Mouse (Mus musculus): ENCODE measurements around the gene Fbxw10. TPM values are rescaled to one million over a fixed set of nuclear protein-coding genes. Genes with fewer than 3 reads are reported as not detected.
A peak's percentile ranks its signal among the peaks of the same experiment; 100 is the strongest.

Gene Fbxw10
- polyA plus RNA-seq, 1 experiment, result 0.36 TPM

DNA sequence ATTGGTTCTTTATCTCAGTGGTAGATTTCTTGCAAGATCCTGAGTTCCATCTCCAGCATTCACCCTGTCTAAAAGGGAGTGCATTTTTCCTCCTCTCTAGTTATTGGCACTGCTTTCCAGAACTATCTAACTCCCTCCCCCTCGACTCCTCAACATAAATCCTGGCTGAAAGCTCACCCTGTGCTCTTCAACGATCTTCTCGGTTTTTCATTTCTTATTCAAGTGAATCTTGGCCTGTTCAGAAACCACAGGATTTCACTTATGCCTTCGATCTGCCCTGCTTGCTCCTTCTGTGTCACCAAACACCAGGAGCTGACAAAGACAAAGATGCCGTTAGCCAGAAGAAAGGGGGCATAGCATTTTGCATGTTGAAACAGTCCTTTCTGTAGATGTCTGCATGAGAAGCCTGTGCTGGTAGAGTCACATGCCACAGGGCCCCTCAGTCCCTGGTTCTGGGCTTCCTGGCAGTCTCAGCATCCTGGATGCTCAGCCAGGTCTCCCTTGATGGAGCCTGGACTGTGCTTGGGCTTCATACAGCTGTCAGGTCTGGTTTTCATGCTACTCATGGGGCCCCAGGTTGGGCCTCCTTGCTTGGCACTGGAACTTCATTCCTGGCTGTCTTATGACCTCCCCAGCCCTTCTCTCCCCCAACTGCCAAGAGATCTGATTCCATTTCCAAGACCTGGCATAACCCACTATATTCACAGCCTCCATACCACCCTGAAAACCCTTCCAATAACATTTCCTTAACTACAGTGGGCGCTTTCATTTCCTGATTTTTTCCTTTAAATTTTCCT lies 73.3 kb downstream of the Fbxw10 start:
- no peak for TF ChIP-seq GATA1 (IDR thresholded peaks at IDR 0.05; ENCODE audit: borderline replicate concordance, low read length)
- TF ChIP-seq FLI1 (IDR thresholded peaks at IDR 0.05; ENCODE audit: low read length), result no peak
- Histone ChIP-seq H3K36me3 (replicated peaks; ENCODE audit: low read length) (no peaks in the 10 kb centered on the region), H3K4me3 (replicated peaks) (no peak overlapping the region), H3K9me3 (peaks cover 23% of the 10 kb centered on the region), H3K27me3 (replicated peaks) (peaks cover 67% of the 10 kb centered on the region), H3K4me1 (peaks cover 19% of the 10 kb centered on the region)

GRCm38 (mm10) chr11:62920743-62921050 lies 73.8 kb downstream of the Fbxw10 start:
- Histone ChIP-seq H3K9me3 (peaks cover 23% of the 10 kb centered on the region), H3K27me3 (replicated peaks) (peaks cover 65% of the 10 kb centered on the region), H3K4me3 (replicated peaks) (no peak overlapping the region), H3K36me3 (replicated peaks; ENCODE audit: low read length) (no peaks in the 10 kb centered on the region), H3K4me1 (peaks cover 21% of the 10 kb centered on the region)
- no peak for TF ChIP-seq FLI1 (IDR thresholded peaks at IDR 0.05; ENCODE audit: low read length)
- TF ChIP-seq GATA1 (IDR thresholded peaks at IDR 0.05; ENCODE audit: borderline replicate concordance, low read length), result no peak

DNA sequence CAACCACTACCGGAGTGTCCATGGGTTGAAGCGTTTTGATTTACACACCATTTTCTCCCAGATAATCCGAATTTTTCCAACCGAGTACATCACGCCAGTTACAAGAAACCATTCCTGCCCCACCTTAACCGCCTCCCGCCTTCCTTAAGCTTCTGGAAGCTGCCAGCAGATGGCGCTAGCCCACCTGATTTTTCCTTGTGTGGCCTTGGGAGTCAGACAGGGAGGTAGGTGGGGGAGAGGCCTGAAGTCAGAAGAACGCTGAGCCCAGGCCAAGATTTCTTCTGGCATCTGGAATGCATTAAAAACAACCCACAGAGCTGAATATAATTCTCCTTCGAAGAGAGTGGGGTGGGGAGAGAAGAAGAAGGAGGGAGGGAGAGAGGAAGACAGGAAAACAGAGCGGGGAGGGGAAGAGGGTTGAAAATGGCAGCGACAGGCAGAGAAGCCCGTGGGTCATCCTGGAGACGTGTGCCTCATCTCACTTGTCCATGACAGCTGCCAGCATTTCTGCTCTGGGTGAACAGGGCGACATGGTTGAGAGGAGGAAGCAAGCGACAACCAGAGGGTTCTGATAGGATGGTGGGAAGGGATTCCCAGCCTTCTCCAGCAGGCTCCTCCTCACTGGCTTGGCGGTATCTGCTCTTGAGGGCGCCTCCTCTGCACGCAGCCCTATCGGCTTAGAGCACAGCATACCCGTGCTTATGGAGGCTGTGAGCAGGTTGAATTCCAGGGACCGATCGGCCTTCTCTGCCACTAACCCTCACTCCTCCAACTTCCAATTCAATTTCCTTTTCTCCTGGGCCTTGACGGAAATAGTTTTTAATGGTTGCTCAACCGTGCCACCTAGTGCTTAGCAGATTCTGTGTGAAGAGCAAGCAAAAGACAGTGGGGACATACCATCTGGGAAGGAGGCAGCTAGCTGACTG lies 74.4 kb downstream of the Fbxw10 start:
- Histone ChIP-seq H3K4me3 (replicated peaks) (peak overlapping the region; percentile 12), H3K9me3 (peaks cover 23% of the 10 kb centered on the region), H3K4me1 (peaks cover 21% of the 10 kb centered on the region), H3K27me3 (replicated peaks) (peaks cover 59% of the 10 kb centered on the region), H3K36me3 (replicated peaks; ENCODE audit: low read length) (no peaks in the 10 kb centered on the region)
- TF ChIP-seq FLI1 (IDR thresholded peaks at IDR 0.05; ENCODE audit: low read length), result no peak
- TF ChIP-seq GATA1 (IDR thresholded peaks at IDR 0.05; ENCODE audit: borderline replicate concordance, low read length), result no peak

DNA sequence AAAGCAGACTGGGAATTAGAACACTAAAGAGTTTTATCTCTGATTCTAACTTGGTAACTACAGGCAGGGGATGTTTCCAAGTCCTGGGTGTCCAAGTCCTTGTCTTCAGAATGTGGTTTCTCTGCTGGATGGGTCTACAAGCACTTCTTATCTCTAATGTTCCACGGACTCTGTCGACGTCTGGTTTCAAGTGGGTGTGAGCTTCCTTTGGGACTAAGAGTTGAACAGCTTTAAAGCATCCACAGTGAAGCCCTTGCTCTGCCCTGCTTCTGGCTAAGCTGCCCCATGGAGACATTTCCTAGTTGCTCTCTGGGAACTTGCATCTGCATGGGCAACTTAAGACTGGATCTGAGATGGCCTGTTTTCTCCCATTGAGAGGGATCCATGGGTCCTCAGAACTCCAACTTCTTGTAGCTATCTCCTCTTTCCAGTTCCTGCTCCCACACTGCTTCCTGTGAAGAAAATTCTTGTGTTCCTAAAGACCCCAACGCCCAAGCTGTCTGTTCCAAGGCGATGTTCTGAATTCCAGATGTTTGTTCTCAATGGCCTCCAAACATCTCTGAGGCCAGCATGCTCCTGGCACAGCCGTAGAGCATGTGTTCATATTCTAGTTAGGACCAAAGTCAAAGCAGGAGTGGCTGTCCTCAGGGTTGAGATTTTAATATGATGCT lies 77.4 kb downstream of the Fbxw10 start:
- H3K36me3 ChIP-seq (replicated peaks; ENCODE audit: low read length), result no peaks in the 10 kb centered on the region
- no peak overlapping the region for H3K4me3 ChIP-seq (replicated peaks)
- TF ChIP-seq GATA1 (IDR thresholded peaks at IDR 0.05; ENCODE audit: borderline replicate concordance, low read length) (no peak), FLI1 (IDR thresholded peaks at IDR 0.05; ENCODE audit: low read length) (no peak)

More for the DNA sequence above, 77.4 kb downstream of the Fbxw10 start:
- Histone ChIP-seq H3K4me1 (peaks cover 21% of the 10 kb centered on the region), H3K9me3 (peaks cover 13% of the 10 kb centered on the region), H3K27me3 (replicated peaks) (peaks cover 37% of the 10 kb centered on the region)

Other genes starting within 250 kb of the Fbxw10 start
- gene Lrrc75a, start 198.5 kb upstream of the Fbxw10 start, polyA plus RNA-seq (2012; ENCODE audit: insufficient read depth, low replicate concordance), result 4.6 and 8.6 TPM in 2 replicates
- gene Mmgt2, start 198.4 kb upstream of the Fbxw10 start, polyA plus RNA-seq (2012; ENCODE audit: insufficient read depth, low replicate concordance), result 19.9 and 26.5 TPM in 2 replicates
- gene Zfp287, start 115.2 kb upstream of the Fbxw10 start, polyA plus RNA-seq (2012; ENCODE audit: insufficient read depth, low replicate concordance), result 0.16 TPM in 1 of 2 replicates, not detected in the other
- not detected in 2 replicates for gene Gm10428, start 94.0 kb upstream of the Fbxw10 start, polyA plus RNA-seq (2012; ENCODE audit: insufficient read depth, low replicate concordance)
- 0.89 TPM in 1 of 2 replicates, not detected in the other for gene Zfp286, start 57.6 kb upstream of the Fbxw10 start, polyA plus RNA-seq (2012; ENCODE audit: insufficient read depth, low replicate concordance)
- gene Trim16, start 26.8 kb upstream of the Fbxw10 start, polyA plus RNA-seq (2012; ENCODE audit: insufficient read depth, low replicate concordance), result 0.47 and 3.6 TPM in 2 replicates
- 2.0 TPM in 1 of 2 replicates, not detected in the other for gene Tvp23b, start 32.4 kb downstream of the Fbxw10 start, polyA plus RNA-seq (2012; ENCODE audit: insufficient read depth, low replicate concordance)
- not detected in 2 replicates for gene Cdrt4, start 104.1 kb downstream of the Fbxw10 start, polyA plus RNA-seq (2012; ENCODE audit: insufficient read depth, low replicate concordance)
- gene Tekt3, start 214.6 kb downstream of the Fbxw10 start, polyA plus RNA-seq (2012; ENCODE audit: insufficient read depth, low replicate concordance), result not detected in 2 replicates